Mouse (Mus musculus): ENCODE measurements around the gene Tarsl2. TPM values are rescaled to one million over a fixed set of nuclear protein-coding genes. Genes with fewer than 3 reads are reported as not detected.

Tarsl2 gene
- polyA plus RNA-seq (2014; fragmentation: Illumina TruSeq; extraction: RNeasy Lipid Tissue Mini Kit (QIAGEN cat#74804)) = 30.7 TPM

DNA sequence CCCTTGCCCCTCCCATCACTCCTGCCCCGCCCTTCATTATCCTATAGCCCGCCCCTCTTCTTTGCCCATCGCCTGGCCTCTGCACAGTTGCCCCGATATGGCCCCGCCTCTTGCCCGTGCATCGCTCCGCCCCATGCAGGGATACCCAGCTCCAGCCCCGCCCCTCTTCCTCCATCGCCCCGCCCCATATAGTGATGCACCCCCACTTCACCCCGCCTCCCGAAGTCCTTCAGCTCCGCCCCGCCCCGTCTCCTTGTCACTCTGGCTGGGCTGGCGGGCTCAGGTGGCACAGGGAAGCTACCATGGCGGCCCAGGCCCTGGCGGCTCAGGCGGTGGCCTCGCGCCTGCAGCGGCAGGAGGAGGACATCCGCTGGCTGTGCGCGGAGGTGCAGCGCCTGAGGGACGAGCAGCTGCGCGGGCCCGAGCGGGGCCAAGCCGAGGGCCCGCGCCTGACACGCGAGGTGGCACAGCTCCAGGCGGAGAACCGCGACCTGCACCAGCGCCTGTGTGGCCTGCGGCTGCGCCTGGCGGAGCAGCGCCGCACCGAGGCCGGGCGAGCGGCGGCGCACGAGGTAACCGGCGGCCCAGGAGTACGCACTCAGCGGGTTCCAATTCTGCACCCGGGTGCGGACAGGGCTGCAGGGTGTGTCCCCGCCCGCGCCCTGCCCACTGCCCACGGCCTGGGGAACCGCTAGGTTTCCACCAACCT is at the start of gene Tarsl2:
TSS of gene Tarsl2 (plus strand) at position 256 of the 709 bp plus-strand sequence.

GRCm38 (mm10) chr7:65690869-65691268 is 46.2 kb downstream of the Tarsl2 start, which contains the start of gene Tm2d3:
Gene Tm2d3, plus strand, starts transcription at chr7:65691169.

Other genes starting within 250 kb of the Tarsl2 start
- gene Tjp1, start 117.1 kb upstream of the Tarsl2 start, polyA plus RNA-seq (2014; fragmentation: Illumina TruSeq; extraction: RNeasy Lipid Tissue Mini Kit (QIAGEN cat#74804)) = 176 TPM
- 10.9 TPM for gene Tm2d3, start 46.3 kb downstream of the Tarsl2 start, polyA plus RNA-seq (2014; fragmentation: Illumina TruSeq; extraction: RNeasy Lipid Tissue Mini Kit (QIAGEN cat#74804))
- 9.1 TPM for gene Pcsk6, start 216.8 kb downstream of the Tarsl2 start, polyA plus RNA-seq (2014; fragmentation: Illumina TruSeq; extraction: RNeasy Lipid Tissue Mini Kit (QIAGEN cat#74804))